Mouse (Mus musculus) MEL (cell line): ENCODE results near the gene Ptbp1. TPM values are rescaled to one million over a fixed set of nuclear protein-coding genes. Genes with fewer than 3 reads are reported as not detected.

Source experiments
- DNase-seq: peaks from one replicate; pipeline ENCODE4 v3.0.0; 2011; ENCODE audit warnings: low read depth, low spot score
- H3K27ac ChIP-seq: 2 replicates; pipeline ENCODE4 v1.5.1; 2012; ENCODE audit warnings: low read depth, mild to moderate bottlenecking, control low read depth, low read length, moderate library complexity; ENCODE audit not compliant: control insufficient read depth
- H3K27me3 ChIP-seq, 2 experiments: fragments of 150-350 bp in 1 of 2; sonication (generic) in 1 of 2; 2 replicates each; pipeline ENCODE4 v1.6.1; 2012; ENCODE audit warnings: low read length in 2 of 2, mild to moderate bottlenecking in 2 of 2, improper control_type of control experiment in 1 of 2, moderate library complexity in 1 of 2; ENCODE audit not compliant: insufficient read depth in 2 of 2, control insufficient read depth in 1 of 2
- H3K36me3 ChIP-seq, 2 experiments: 2 replicates each; pipeline ENCODE4 v1.6.1; 2012 to 2014; ENCODE audit warnings: low read length in 2 of 2, improper control_type of control experiment in 1 of 2, inconsistent platforms in 1 of 2, mild to moderate bottlenecking in 1 of 2; ENCODE audit not compliant: insufficient read depth in 2 of 2, control insufficient read depth in 1 of 2
- H3K4me1 ChIP-seq, 2 experiments: fragments of 150-350 bp in 1 of 2; sonication (generic) in 1 of 2; 2 replicates each; pipeline ENCODE4 v1.6.1; 2012; ENCODE audit warnings: low read length in 2 of 2, improper control_type of control experiment in 1 of 2, mild to moderate bottlenecking in 1 of 2; ENCODE audit not compliant: insufficient read depth in 2 of 2, control insufficient read depth in 1 of 2
- H3K4me3 ChIP-seq, 2 experiments: fragments of 150-350 bp in 1 of 2; sonication (generic) in 1 of 2; 2 replicates each; pipeline ENCODE4 v1.5.1; 2012; ENCODE audit warnings: low read depth in 2 of 2, low read length in 2 of 2, mild to moderate bottlenecking in 2 of 2, moderate library complexity in 2 of 2, control low read depth in 1 of 2, improper control_type of control experiment in 1 of 2; ENCODE audit not compliant: control insufficient read depth in 1 of 2, insufficient read depth in 1 of 2
- H3K79me2 ChIP-seq: 2 replicates; pipeline ENCODE4 v1.6.1; 2012; ENCODE audit warnings: mild to moderate bottlenecking, low read length, moderate library complexity; ENCODE audit not compliant: control insufficient read depth, poor library complexity, insufficient read depth
- H3K9ac ChIP-seq: 2 replicates; pipeline ENCODE4 v1.6.1; 2012; ENCODE audit warnings: low read depth, mild to moderate bottlenecking, control low read depth, low read length, moderate library complexity; ENCODE audit not compliant: control insufficient read depth, poor library complexity, severe bottlenecking
- H3K9me3 ChIP-seq: fragments of 150-350 bp; sonication (generic); replicated peaks from 2 replicates; pipeline ENCODE4 v1.6.1; 2012; ENCODE audit warnings: mild to moderate bottlenecking, low read length, improper control_type of control experiment, moderate library complexity; ENCODE audit not compliant: insufficient read depth
- BHLHE40 ChIP-seq: IDR thresholded peaks from 2 replicates; pipeline ENCODE4 v1.6.1; 2012; ENCODE audit warnings: low read depth, mild to moderate bottlenecking, inconsistent platforms, low read length, improper control_type of control experiment, borderline replicate concordance
- CHD1 ChIP-seq: IDR thresholded peaks from 2 replicates; pipeline ENCODE4 v1.6.1; 2012; ENCODE audit warnings: low read depth, mild to moderate bottlenecking, inconsistent platforms, low read length, improper control_type of control experiment
- CHD2 ChIP-seq: IDR thresholded peaks from 2 replicates; pipeline ENCODE4 v1.6.1; 2011; ENCODE audit warnings: low read length, improper control_type of control experiment
- E2F4 ChIP-seq: IDR thresholded peaks from 2 replicates; pipeline ENCODE4 v1.6.1; 2011; ENCODE audit warnings: low read depth, low read length, improper control_type of control experiment, borderline replicate concordance
- ELF1 ChIP-seq: IDR thresholded peaks from 2 replicates; pipeline ENCODE4 v1.6.1; 2014; ENCODE audit warnings: low read depth, mild to moderate bottlenecking, inconsistent platforms, low read length, improper control_type of control experiment, moderate library complexity
- EP300 ChIP-seq, 2 experiments: IDR thresholded peaks; 2 replicates each; pipeline ENCODE4 v1.6.1; 2011; ENCODE audit warnings: improper control_type of control experiment in 2 of 2, low read length in 2 of 2, low read depth in 1 of 2, mild to moderate bottlenecking in 1 of 2
- ETS1 ChIP-seq: IDR thresholded peaks from 2 replicates; pipeline ENCODE4 v1.6.1; 2012; ENCODE audit warnings: low read depth, mild to moderate bottlenecking, inconsistent platforms, low read length, improper control_type of control experiment, moderate library complexity
- HCFC1 ChIP-seq: IDR thresholded peaks from 2 replicates; pipeline ENCODE4 v1.6.1; 2012; ENCODE audit warnings: low read depth, mild to moderate bottlenecking, inconsistent platforms, low read length, improper control_type of control experiment, moderate library complexity
- JUND ChIP-seq: IDR thresholded peaks from 2 replicates; pipeline ENCODE4 v1.6.1; 2011; ENCODE audit warnings: low read depth, mild to moderate bottlenecking, improper control_type of control experiment, low read length
- KAT2A ChIP-seq: conservative IDR thresholded peaks from 2 replicates; pipeline ENCODE4 v1.6.1; 2012; ENCODE audit warnings: low read depth, low read length, improper control_type of control experiment, inconsistent platforms
- MAX ChIP-seq: IDR thresholded peaks from 2 replicates; pipeline ENCODE4 v1.6.1; 2011; ENCODE audit warnings: low read length, improper control_type of control experiment
- MAZ ChIP-seq: IDR thresholded peaks from 2 replicates; pipeline ENCODE4 v1.6.1; 2012; ENCODE audit warnings: low read depth, mild to moderate bottlenecking, inconsistent platforms, low read length, improper control_type of control experiment
- MEF2A ChIP-seq: IDR thresholded peaks from 2 replicates; pipeline ENCODE4 v1.6.1; 2014; ENCODE audit warnings: low read depth, mild to moderate bottlenecking, inconsistent platforms, low read length, improper control_type of control experiment; ENCODE audit not compliant: poor library complexity, insufficient replicate concordance, severe bottlenecking; ENCODE audit errors: extremely low read depth
- MXI1 ChIP-seq: IDR thresholded peaks from 2 replicates; pipeline ENCODE4 v1.6.1; 2011; ENCODE audit warnings: mild to moderate bottlenecking, low read depth, low read length, improper control_type of control experiment
- MYB ChIP-seq: IDR thresholded peaks from 2 replicates; pipeline ENCODE4 v1.6.1; 2011; ENCODE audit warnings: mild to moderate bottlenecking, low read depth, low read length, improper control_type of control experiment
- MYC ChIP-seq: IDR thresholded peaks from 2 replicates; pipeline ENCODE4 v1.6.1; 2011; ENCODE audit warnings: low read depth, mild to moderate bottlenecking, low read length, improper control_type of control experiment, moderate library complexity
- NELFE ChIP-seq: IDR thresholded peaks from 2 replicates; pipeline ENCODE4 v1.6.1; 2011; ENCODE audit warnings: low read depth, low read length, improper control_type of control experiment
- NRF1 ChIP-seq: IDR thresholded peaks from 2 replicates; pipeline ENCODE4 v1.6.1; 2014; ENCODE audit warnings: low read depth, mild to moderate bottlenecking, inconsistent platforms, low read length, improper control_type of control experiment, moderate library complexity; ENCODE audit not compliant: poor library complexity, insufficient read depth, severe bottlenecking
- POLR2A ChIP-seq, 2 experiments: IDR thresholded peaks; 2 replicates each; pipeline ENCODE4 v1.6.1; 2011 to 2012; ENCODE audit warnings: low read length in 2 of 2, mild to moderate bottlenecking in 2 of 2, control low read depth in 1 of 2, improper control_type of control experiment in 1 of 2, low read depth in 1 of 2, moderate library complexity in 1 of 2; ENCODE audit not compliant: control insufficient read depth in 1 of 2, insufficient read depth in 1 of 2, poor library complexity in 1 of 2
- POLR2AphosphoS2 ChIP-seq: IDR thresholded peaks from 2 replicates; pipeline ENCODE4 v1.6.1; 2011; ENCODE audit warnings: low read length, improper control_type of control experiment
- POLR2AphosphoS5 ChIP-seq: IDR thresholded peaks from 2 replicates; pipeline ENCODE4 v1.6.1; 2012; ENCODE audit warnings: low read depth, borderline replicate concordance, mild to moderate bottlenecking, inconsistent platforms, low read length, moderate library complexity, mixed read lengths
- RCOR1 ChIP-seq: IDR thresholded peaks from 2 replicates; pipeline ENCODE4 v1.6.1; 2012; ENCODE audit warnings: low read depth, mild to moderate bottlenecking, inconsistent platforms, low read length, improper control_type of control experiment
- SIN3A ChIP-seq: IDR thresholded peaks from 2 replicates; pipeline ENCODE4 v1.6.1; 2012; ENCODE audit warnings: low read length, improper control_type of control experiment, inconsistent platforms
- SMC3 ChIP-seq: IDR thresholded peaks from 2 replicates; pipeline ENCODE4 v1.6.1; 2011; ENCODE audit warnings: low read depth, low read length, improper control_type of control experiment
- TBP ChIP-seq: IDR thresholded peaks from 2 replicates; pipeline ENCODE4 v1.8.0; 2011; ENCODE audit warnings: low read depth, low read length, improper control_type of control experiment
- TCF12 ChIP-seq: IDR thresholded peaks from 2 replicates; pipeline ENCODE4 v1.6.1; 2014; ENCODE audit warnings: low read depth, mild to moderate bottlenecking, inconsistent platforms, low read length, improper control_type of control experiment, moderate library complexity
- UBTF ChIP-seq: IDR thresholded peaks from 2 replicates; pipeline ENCODE4 v1.6.1; 2012; ENCODE audit warnings: low read depth, mild to moderate bottlenecking, inconsistent platforms, low read length, improper control_type of control experiment, moderate library complexity, borderline replicate concordance; ENCODE audit not compliant: insufficient read depth
- USF1 ChIP-seq: IDR thresholded peaks from 2 replicates; pipeline ENCODE4 v1.6.1; 2014; ENCODE audit warnings: low read depth, mild to moderate bottlenecking, inconsistent platforms, low read length, improper control_type of control experiment, moderate library complexity
- USF2 ChIP-seq, 2 experiments: IDR thresholded peaks; 2 replicates each; pipeline ENCODE4 v1.6.1; 2011 to 2012; ENCODE audit warnings: improper control_type of control experiment in 2 of 2, low read length in 2 of 2, borderline replicate concordance in 1 of 2, inconsistent platforms in 1 of 2, low read depth in 1 of 2, mild to moderate bottlenecking in 1 of 2; ENCODE audit not compliant: insufficient read depth in 1 of 2
- ZC3H11A ChIP-seq: IDR thresholded peaks from 2 replicates; pipeline ENCODE4 v1.6.1; 2012; ENCODE audit warnings: low read depth, mild to moderate bottlenecking, inconsistent platforms, low read length, improper control_type of control experiment
- ZKSCAN1 ChIP-seq: IDR thresholded peaks from 2 replicates; pipeline ENCODE4 v1.6.1; 2012; ENCODE audit warnings: low read depth, mild to moderate bottlenecking, inconsistent platforms, low read length, improper control_type of control experiment, moderate library complexity
- ZMIZ1 ChIP-seq: IDR thresholded peaks from 2 replicates; pipeline ENCODE4 v1.6.1; 2012; ENCODE audit warnings: low read depth, mild to moderate bottlenecking, inconsistent platforms, low read length, improper control_type of control experiment, moderate library complexity
- polyA plus RNA-seq, 2 experiments: library from polyadenylated mRNA; stranded (reverse) in 1 of 2; unstranded in 1 of 2; fragments of >175 nt in 1 of 2; fragments of >200 nt in 1 of 2; gene quantifications; 2 replicates each; pipeline versions ENCODE4 v1.2.1 to v1.2.4; 2012; ENCODE audit warnings: low replicate concordance in 2 of 2, low read depth in 1 of 2; ENCODE audit not compliant: insufficient read length in 2 of 2, insufficient read depth in 1 of 2, missing spikeins in 1 of 2
- total RNA-seq: library from RNA; depleted of rRNA; stranded (reverse); fragments of 300-350 nt; gene quantifications from 2 replicates; pipeline ENCODE4 v1.2.3, GENCODE M21; 2012; rRNA removed

The Ptbp1 gene
- total RNA-seq, result 301 and 316 TPM in 2 replicates
- 100 to 1,000 TPM; 329 to 837 TPM for polyA plus RNA-seq

DNA sequence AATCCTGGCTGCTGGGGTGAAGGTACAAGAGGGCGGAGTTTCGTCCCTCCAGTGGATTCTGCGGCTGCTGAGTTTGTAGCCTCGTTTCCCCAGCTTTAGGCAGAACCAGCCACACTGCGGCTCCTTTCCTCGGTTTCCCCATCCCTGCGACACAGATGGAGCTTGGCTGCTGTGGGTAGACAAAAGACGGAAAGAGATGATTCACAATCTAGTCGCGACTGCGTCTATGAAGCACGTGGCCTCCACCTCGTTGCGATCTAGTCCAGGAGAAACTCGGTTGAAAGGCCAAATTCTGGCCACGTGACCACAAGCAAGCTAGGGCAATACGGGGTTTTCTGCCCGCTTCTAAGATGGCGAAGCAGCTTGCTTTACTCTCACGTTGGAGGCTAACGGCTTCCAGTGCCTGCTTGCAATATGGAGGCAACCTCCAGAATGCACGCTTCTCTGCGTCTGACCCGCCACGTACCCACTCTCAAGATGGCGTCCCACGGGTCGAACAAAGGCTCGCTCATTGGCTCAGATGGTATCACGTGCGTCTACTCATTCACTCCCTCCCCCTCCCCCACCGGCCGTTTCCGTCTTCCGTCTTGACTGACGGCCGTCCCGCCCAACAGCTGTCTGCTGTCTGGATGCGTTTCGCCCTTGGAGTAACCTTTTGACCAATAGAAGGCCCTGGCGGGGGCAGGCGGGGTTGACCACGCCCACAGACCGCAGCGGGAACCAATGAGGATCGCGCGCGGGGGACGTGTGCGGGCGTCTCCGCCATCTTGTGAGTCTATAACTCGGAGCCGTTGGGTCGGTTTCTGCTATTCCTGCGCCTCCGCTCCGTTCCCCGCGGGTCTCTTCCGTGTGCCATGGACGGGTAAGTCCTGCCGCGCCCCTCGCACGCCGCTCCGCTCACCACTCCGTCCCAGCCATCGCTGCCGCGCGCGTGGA, at the start of gene Ptbp1:
Gene Ptbp1 (plus strand): TSS at position 568 of the 936 bp plus-strand sequence.
- TF ChIP-seq CHD2, result peak; percentile 94
- TF ChIP-seq E2F4, result peak; percentile 76; the same call in 1 of the 2 replicates
- TF ChIP-seq MYB, result peak; percentile 86
- TF ChIP-seq ZKSCAN1, result no peak
- peak; percentile 94 for TF ChIP-seq USF1
- TF ChIP-seq POLR2AphosphoS5, result peak; percentile 57; the same call in 1 of the 2 replicates
- no peak for TF ChIP-seq ZC3H11A
- peak; percentile 99 for TF ChIP-seq NELFE
- peak; percentile 64 to 90; a peak in 3 of 4 replicates for TF ChIP-seq USF2 (IDR thresholded peaks at IDR 0.05; ENCODE audit: borderline replicate concordance in 1 of 2, insufficient read depth in 1 of 2, low read depth in 1 of 2, low read length in 2 of 2)
- peak; percentile 58; the same call in 1 of the 2 replicates for TF ChIP-seq KAT2A
- peak; percentile 91 for TF ChIP-seq ELF1
- TF ChIP-seq MAX, result peak; percentile 99
- TF ChIP-seq BHLHE40, result peak; percentile 66; the same call in 1 of the 2 replicates
- TF ChIP-seq JUND, result no peak
- TF ChIP-seq POLR2AphosphoS2, result peak; percentile 76
- TF ChIP-seq TCF12, result peak; percentile 50
- TF ChIP-seq ETS1, result no peak; the same call in 1 of the 2 replicates
- peak; percentile 92 for TF ChIP-seq POLR2A (IDR thresholded peaks at IDR 0.05; ENCODE audit: control insufficient read depth in 1 of 2, insufficient read depth in 1 of 2, low read depth in 1 of 2, low read length in 2 of 2, poor library complexity in 1 of 2)
- peak; percentile 37 for TF ChIP-seq NRF1
- TF ChIP-seq SMC3, result no peak
- TF ChIP-seq EP300 (IDR thresholded peaks at IDR 0.05; ENCODE audit: low read depth in 1 of 2, low read length in 2 of 2), result peak in 1 of 2 experiments; percentile 67; a peak in 2 of 4 replicates
- peak; percentile 90 for TF ChIP-seq MAZ
- no peak for TF ChIP-seq UBTF
- TF ChIP-seq MEF2A, result no peak
- TF ChIP-seq MYC, result peak; percentile 100
- TF ChIP-seq CHD1, result peak; percentile 23; the same call in 1 of the 2 replicates
- TF ChIP-seq ZMIZ1, result peak; percentile 98
- TF ChIP-seq HCFC1, result peak; percentile 90
- peak; percentile 67; the same call in 1 of the 2 replicates for TF ChIP-seq SIN3A
- TF ChIP-seq MXI1, result peak; percentile 96
- TF ChIP-seq TBP, result peak; percentile 94
- peak; percentile 41; the same call in 1 of the 2 replicates for TF ChIP-seq RCOR1
- Histone ChIP-seq H3K27ac (peak within 1 kb of the TSS; percentile 99), H3K79me2 (peaks cover 64% of the 10 kb centered on the region), H3K9me3 (no peaks in the 10 kb centered on the region), H3K9ac (peak within 1 kb of the TSS; percentile 100), H3K4me3 (peak within 1 kb of the TSS; percentile 77 to 99), H3K27me3 (no peaks in the 10 kb centered on the region), H3K36me3 (peaks cover 3 to 33% of the 10 kb centered on the region in 2 experiments), H3K4me1 (peaks cover 5 to 42% of the 10 kb centered on the region in 2 experiments)
- peak; percentile 100 for DNase-seq
